Mouse (Mus musculus): ENCODE results near the gene Rfx1. TPM values are rescaled to one million over a fixed set of nuclear protein-coding genes. Genes with fewer than 3 reads are reported as not detected.

The Rfx1 gene
- 34.0 TPM for polyA plus RNA-seq (2017; shearing (Covaris generic))

GRCm38 (mm10) chr8:84066291-84066930 lies at the start of gene Rfx1:
Gene Rfx1, plus strand, starts transcription at chr8:84066834.

GRCm38 (mm10) chr8:84021096-84021495 lies 45.5 kb upstream of the Rfx1 start, which contains the start of gene Palm3:
Gene Palm3, plus strand, starts transcription at chr8:84021471.

GRCm38 (mm10) chr8:84042066-84042947 lies 24.3 kb upstream of the Rfx1 start, which contains the start of gene Il27ra:
Gene Il27ra, minus strand, starts transcription at chr8:84042589.

GRCm38 (mm10) chr8:84044900-84045299 lies 21.7 kb upstream of the Rfx1 start, which contains the start of gene Rln3:
Gene Rln3, minus strand, starts transcription at chr8:84045000.

GRCm38 (mm10) chr8:84065037-84065436 lies 1.6 kb upstream of the Rfx1 start, which contains the start of gene Gm10643:
Gene Gm10643, minus strand, starts transcription at chr8:84065137.

GRCm38 (mm10) chr8:84104697-84105609 lies 38.3 kb downstream of the Rfx1 start, which contains the start of gene Dcaf15:
Gene Dcaf15, minus strand, starts transcription at chr8:84104768.

GRCm38 (mm10) chr8:84125656-84126055 lies 59.0 kb downstream of the Rfx1 start, which contains the start of gene Podnl1:
Gene Podnl1, plus strand, starts transcription at chr8:84125989.

Other genes starting within 250 kb of the Rfx1 start
- gene Adgrl1, start 166.7 kb upstream of the Rfx1 start, polyA plus RNA-seq (2017; shearing (Covaris generic)): 7.7 TPM
- gene Gm10644, start 111.6 kb upstream of the Rfx1 start, polyA plus RNA-seq (2017; shearing (Covaris generic)): 0.62 TPM
- gene Asf1b, start 111.3 kb upstream of the Rfx1 start, polyA plus RNA-seq (2017; shearing (Covaris generic)): 7.1 TPM
- 36.3 TPM for gene Prkaca, start 93.8 kb upstream of the Rfx1 start, polyA plus RNA-seq (2017; shearing (Covaris generic))
- 6.2 TPM for gene Samd1, start 69.2 kb upstream of the Rfx1 start, polyA plus RNA-seq (2017; shearing (Covaris generic))
- not detected for gene 1700067K01Rik, start 65.3 kb upstream of the Rfx1 start, polyA plus RNA-seq (2017; shearing (Covaris generic))
- 1.6 TPM for gene 2210011C24Rik, start 54.7 kb upstream of the Rfx1 start, polyA plus RNA-seq (2017; shearing (Covaris generic))
- 7.7 TPM for gene Palm3, start 45.4 kb upstream of the Rfx1 start, polyA plus RNA-seq (2017; shearing (Covaris generic))
- 221 TPM for gene Il27ra, start 24.2 kb upstream of the Rfx1 start, polyA plus RNA-seq (2017; shearing (Covaris generic))
- 1.6 TPM for gene Rln3, start 21.8 kb upstream of the Rfx1 start, polyA plus RNA-seq (2017; shearing (Covaris generic))
- 1.7 TPM for gene Gm10643, start 1.7 kb upstream of the Rfx1 start, polyA plus RNA-seq (2017; shearing (Covaris generic))
- 31.7 TPM for gene Dcaf15, start 37.9 kb downstream of the Rfx1 start, polyA plus RNA-seq (2017; shearing (Covaris generic))
- gene Podnl1, start 59.2 kb downstream of the Rfx1 start, polyA plus RNA-seq (2017; shearing (Covaris generic)): 30.8 TPM
- gene Cc2d1a, start 81.1 kb downstream of the Rfx1 start, polyA plus RNA-seq (2017; shearing (Covaris generic)): 43.2 TPM
- gene 4930432K21Rik, start 81.2 kb downstream of the Rfx1 start, polyA plus RNA-seq (2017; shearing (Covaris generic)): 0.56 TPM
- gene Nanos3, start 118.4 kb downstream of the Rfx1 start, polyA plus RNA-seq (2017; shearing (Covaris generic)): not detected
- 53.2 TPM for gene Zswim4, start 170.2 kb downstream of the Rfx1 start, polyA plus RNA-seq (2017; shearing (Covaris generic))
- 577 TPM for gene D8Ertd738e, start 182.9 kb downstream of the Rfx1 start, polyA plus RNA-seq (2017; shearing (Covaris generic))
- 117 TPM for gene Mri1, start 190.5 kb downstream of the Rfx1 start, polyA plus RNA-seq (2017; shearing (Covaris generic))
- 19.3 TPM for gene Ccdc130, start 203.5 kb downstream of the Rfx1 start, polyA plus RNA-seq (2017; shearing (Covaris generic))

All from effector memory CD4-positive, alpha-beta T cell, adult 5 months (primary cell).